Mouse (Mus musculus) telencephalon, adult 2 months (tissue): ENCODE data around the gene Fam167b.
A peak's percentile ranks its signal among the peaks of the same experiment; 100 is the strongest.

Source experiments
- DNase-seq: peaks from one replicate; pipeline ENCODE4 v3.0.0-alpha.2; 2011; ENCODE audit warnings: low read depth, low spot score

Gene Fam167b

DNA sequence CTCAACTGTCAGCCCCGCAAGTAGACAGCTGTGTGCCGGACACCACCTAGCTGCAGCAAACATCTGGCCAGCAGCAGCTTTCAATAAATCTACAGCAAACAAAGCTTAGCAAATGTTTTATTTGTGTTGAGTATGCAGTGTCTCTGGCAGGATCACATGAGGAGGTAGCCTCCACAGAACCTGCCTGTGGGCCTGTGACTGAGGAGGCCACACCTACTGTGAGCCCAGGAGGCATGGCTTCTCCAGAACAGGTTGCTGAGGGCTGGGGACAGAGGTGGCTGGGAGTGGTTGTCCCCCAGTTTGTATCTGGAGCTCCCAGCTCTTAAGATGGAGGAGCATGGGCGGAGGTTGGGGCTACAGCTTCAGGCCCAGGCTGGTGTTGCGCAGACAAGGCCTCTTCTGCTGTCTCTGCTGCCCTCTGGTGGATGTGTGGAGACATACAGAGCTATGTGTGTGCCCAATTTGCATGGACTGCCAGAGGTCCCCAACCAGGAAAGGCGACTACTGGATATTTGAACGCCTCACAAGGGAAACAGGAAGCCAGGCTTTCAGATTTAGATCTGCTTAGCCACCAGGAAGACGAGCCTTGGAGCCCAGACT, 30.2 kb upstream of the Fam167b start:
- peak; percentile 74 for DNase-seq

DNA sequence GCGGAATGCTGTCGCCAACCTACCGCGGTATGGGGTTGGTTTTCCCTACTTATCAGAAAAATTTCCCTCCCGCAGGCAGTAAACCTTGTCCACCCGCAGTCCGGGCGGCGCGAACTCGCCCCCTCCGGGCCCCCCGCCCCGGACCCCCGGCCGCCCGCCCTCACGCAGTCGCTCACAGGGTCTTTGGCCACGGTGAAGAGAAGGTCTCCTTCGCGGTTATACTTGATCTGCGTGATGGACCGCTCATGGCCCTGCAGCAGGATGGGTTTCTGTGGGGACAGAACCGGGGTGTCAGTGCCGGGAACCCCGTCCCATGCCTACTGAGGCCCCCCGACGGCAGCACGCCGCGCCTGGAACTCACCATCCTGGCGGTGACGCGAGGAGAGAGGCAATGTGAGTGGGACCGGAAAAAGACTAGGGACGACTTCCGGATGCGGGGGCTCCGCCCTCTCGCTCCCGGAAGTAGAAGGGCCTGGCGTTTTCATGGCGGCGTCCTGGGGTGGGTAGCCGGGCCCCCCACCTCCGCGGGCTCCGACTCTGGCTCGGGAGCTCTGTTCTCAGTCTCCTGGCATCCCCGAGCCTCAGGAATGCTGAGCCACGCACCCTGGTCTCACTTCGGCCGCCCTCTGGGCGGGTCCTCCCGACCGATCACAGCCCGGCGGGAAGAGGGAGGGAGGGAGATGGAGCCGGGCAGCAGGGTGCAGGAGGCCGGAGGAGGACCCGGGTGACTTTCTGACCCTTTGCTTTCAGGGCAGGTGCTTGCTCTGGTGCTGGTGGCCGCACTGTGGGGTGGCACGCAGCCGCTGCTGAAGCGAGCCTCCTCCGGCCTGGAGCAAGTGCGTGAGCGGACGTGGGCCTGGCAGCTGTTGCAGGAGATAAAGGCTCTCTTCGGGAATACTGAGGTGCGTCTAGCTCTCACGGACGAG, 22.1 kb upstream of the Fam167b start, which contains the start of the genes Eif3i and Tmem234:
Gene Eif3i (minus strand): TSS at position 416 of the 926 bp plus-strand sequence.
Gene Tmem234 (plus strand): TSS at position 436 of the 926 bp plus-strand sequence.
- peak; percentile 79 for DNase-seq

DNA sequence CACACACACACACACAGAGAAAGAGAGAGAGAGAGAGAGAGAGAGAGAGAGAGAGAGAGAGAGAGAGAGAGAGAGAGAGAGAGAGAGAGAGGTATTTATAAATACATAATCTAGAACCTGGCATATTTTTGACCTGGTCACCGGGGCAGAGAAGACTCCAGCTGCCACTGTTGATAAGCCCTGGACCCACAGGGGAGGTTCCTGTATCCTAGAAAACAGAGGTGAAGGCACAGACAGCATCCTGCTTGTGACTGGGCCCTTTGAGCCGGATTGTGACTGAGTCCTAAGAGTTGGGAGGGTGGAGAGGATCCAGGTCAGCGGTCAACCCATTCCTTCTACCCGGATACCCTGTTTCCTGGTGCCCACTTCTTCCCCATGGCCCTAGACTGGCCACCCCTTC, 10.5 kb upstream of the Fam167b start:
- no peak for DNase-seq

DNA sequence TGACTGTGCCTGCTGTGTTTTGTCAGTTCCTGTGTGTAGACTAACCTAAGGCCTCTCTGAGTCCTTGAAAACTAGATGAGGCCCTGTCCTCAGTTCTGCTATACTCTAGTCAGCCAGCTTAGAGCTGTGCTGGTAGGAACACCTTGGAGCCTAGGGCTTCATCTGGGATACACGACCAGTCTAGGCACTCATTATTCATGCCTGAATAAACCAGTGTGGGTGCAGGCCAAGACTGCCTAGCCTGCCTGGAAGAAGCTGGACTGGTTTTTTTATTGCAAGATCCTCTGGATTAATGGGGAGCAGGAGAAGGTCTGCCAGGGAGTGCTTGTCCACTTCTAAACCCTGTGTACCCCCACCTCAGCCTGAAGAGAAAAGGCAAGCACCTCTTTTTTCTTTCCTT, 8.6 kb upstream of the Fam167b start:
- DNase-seq, result no peak

DNA sequence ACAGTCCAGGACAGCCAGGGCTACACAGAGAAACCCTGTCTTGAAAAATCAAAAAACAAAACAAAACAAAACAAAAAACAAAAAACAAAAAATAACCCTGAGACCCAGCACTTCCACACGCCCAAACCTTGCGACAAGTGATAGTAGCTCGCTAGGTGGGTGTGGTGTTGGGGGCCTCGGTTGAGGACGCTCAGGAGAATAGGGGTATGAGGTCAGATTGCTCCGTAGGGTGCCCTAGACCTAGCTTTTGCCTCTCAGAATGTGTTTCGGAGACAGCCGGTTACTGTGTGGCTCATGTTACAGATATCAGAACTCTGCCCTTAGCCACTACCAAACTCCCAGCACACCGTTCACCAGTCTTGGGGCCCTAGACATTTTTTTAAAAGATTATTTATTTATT, 7.4 kb upstream of the Fam167b start:
- DNase-seq, result no peak

DNA sequence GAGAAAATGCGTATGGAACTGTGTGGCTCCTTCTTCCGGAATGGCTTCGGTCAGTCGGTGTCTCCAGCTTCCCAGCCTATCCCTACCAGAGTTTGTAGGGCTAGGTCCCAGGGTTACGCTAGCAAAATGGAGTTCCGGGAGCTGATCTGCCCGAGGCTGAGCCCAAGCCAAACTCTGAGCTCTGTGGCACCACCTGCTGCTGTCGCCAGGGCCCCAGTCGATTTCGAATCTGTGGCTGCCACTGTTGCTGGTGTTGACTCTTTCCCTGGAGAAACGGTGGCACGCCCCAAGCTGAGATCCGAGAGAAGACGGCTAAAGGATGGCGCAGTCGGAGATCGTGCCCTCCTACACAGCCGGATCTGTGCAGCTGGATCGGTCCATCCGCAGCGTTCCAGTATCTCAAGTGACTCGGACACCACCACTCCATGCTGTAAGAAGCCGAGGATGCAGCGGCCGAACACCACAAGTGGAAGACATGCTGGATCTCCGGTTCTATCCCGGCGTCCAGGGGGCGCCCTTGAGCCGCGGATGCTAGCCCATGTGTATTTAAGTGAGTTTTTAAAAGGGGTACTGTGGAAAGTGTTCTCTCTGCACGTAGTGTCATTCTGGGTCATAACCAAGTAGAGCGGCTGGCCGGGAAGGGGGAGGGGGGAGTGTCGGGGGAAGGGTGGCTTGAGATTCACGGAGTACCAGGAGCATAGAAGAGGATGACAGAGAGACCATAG, 6.7 kb upstream of the Fam167b start:
- DNase-seq, result no peak

DNA sequence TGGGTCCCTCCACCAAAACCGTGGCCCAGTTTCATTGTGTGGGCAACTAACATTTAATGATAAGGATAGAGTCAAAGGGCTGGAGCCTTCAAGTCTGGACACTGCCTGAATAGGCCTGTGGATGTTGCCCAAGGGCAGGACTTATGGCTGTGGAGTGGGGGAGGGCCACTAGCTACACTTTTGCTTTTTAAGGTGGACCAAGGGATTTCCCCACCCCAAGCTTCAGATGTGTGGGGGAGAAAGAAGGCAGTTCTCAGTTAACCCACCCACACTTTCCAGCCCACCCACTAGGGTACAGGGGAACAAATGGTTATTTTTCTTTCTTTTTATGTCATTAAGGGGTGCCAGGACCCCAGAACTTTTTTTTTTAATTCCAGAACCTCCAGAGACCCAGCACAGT, 6.0 kb upstream of the Fam167b start:
- DNase-seq, result no peak

DNA sequence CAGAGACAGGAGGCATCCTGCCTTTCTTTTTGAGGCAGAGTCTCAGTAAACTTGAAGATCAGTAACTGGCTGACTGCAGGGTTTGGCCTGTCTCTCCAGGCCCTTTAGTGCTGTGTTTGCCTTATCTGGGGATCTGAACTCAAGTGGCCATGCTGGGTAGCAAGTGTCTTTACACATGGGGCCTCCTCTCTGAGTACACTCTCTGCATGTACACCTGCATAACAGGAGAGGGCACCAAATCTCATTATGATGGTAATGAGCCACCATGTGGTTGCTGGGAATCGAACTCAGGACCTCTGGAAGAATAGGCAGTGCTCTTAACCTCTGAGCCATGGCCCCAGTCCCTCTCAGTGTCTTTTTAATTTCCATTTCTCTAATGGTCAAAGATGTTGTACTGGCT, 3.9 kb upstream of the Fam167b start:
- no peak for DNase-seq

DNA sequence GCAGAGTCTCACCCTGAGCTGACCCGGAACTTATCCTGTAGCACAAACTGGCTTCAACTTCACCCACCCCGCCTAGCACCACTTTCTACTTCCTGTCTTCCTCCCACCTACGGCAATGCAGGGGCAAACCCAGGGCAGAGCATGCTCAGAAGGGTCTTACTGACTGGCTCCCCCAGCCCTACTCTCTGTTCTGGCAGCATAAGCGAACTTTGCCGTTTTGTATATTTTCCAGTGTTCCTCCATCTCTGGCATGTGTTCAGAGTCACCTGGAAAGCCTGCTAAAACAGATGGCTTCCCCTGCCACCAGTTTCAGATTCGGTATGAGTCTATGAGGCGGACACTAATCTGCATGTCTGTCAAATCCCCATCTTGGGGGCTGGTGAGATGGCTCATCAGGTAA, 2.0 kb upstream of the Fam167b start:
- no peak for DNase-seq

DNA sequence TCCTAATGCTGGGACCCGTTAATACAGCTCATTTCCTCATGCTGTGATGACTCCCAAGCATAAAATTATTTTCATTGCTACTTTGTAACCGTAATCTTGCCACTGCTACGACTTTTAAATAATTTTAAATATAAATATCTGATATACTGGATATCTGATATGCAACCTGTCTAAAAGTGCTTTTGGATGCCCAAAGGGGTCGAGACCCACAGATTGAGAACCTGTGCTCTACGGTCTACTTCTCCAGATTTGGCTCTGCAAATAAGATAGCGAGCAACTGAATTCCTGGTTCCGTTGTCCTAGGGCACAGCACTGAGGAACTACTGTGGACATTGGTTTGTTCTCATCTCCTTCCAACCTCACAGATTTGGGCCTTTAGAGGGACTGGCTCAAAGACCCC, 661 bp downstream of the Fam167b start:
- DNase-seq, result no peak

DNA sequence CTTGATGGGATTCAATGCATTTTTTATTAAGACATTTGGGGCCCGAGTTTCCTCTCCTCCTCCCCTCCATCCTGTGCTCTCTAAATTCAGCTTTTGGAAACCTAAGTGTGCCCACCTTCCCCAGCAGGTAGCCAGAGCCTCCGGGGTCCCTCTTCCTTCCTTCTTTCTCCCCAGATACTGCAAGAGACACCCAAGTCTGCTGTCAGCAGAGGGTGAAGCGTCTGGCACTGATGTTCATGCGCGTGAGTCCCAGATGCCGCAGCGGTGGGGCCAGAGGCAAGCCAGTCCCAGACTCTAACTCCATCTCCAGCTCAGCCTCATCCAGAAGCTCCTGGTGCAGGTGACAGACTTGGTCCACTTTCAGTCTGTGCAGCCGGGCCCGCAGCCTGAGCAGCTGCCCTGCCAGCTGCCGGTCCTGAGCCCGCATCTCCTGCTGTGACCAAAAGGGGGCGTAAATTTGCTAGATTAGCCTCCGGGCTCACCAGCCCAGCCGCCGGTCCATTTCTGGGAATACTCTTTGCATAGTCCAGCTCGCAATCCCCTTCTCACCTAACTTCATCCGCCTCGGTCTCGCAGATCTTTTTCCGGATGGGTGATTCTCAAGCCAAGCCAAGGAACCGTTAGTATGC, 1.4 kb downstream of the Fam167b start:
- DNase-seq, result no peak

DNA sequence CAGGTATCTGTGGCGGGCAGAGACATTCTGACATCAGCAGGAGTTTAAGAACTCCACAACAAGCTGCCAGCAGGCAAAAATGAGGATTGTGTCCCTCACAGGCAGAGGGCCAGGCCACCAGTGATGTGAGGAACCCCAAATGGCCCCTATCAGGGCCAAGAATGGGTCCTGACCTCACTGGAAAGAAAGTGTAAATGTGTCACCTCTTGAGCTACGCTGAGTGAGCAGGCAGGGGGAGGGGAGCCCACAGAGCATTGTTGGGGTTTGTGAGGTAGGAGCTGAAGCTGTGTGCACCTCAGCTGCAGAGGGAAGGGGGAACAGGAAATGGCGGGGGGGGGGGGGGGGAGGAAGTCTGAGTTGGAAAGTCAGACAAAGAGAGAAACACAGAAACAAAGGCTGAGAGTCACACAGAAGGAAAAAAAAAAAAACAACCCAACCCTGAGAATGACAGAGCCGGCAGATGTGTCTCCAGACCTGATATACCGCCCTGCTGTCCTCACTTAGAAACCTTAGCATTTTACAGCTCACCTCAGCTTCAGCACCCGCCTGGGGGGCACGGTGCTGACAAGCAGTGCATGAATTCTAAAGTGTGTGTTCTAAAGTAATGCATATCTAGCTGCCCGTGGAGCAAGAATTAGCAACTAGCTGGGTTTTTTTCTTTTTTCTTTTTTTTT, 3.0 kb downstream of the Fam167b start:
- no peak for DNase-seq

DNA sequence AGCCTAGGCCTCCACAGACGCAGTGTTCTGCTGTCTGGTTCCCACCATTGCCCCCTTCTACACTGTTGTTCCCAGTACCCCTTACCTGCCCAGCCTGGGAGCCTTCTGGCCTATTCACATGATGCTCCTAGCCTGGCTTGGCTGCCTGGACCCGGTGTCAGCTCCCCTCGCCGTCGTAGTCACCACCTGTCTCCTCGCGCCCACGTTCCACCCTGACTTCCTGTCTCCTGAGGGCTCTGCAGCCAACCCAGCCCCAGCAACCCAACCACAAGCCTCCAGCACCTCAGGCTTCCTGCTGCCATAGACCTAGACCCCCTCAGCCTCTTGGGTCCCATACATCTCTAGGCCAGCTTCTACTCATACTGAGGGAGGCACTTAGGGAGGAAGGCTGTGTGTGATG, 4.9 kb downstream of the Fam167b start, which contains the start of gene Lck:
Gene Lck (minus strand): TSS at position 212 of the 400 bp plus-strand sequence.
- DNase-seq, result no peak

DNA sequence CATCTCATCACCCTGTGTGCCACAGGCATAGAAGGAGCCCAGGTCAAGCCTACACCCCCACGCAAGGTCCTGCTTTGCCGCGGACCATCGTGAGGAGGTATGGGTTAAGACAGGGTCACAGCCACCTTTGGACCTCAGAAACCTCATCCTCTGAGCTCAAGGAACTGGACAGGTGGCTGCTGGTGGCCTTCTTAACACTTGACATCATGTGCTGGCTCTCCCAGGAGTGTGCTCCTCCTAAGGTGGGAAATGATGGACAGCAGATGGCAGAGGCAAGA, 5.3 kb downstream of the Fam167b start:
- no peak for DNase-seq

DNA sequence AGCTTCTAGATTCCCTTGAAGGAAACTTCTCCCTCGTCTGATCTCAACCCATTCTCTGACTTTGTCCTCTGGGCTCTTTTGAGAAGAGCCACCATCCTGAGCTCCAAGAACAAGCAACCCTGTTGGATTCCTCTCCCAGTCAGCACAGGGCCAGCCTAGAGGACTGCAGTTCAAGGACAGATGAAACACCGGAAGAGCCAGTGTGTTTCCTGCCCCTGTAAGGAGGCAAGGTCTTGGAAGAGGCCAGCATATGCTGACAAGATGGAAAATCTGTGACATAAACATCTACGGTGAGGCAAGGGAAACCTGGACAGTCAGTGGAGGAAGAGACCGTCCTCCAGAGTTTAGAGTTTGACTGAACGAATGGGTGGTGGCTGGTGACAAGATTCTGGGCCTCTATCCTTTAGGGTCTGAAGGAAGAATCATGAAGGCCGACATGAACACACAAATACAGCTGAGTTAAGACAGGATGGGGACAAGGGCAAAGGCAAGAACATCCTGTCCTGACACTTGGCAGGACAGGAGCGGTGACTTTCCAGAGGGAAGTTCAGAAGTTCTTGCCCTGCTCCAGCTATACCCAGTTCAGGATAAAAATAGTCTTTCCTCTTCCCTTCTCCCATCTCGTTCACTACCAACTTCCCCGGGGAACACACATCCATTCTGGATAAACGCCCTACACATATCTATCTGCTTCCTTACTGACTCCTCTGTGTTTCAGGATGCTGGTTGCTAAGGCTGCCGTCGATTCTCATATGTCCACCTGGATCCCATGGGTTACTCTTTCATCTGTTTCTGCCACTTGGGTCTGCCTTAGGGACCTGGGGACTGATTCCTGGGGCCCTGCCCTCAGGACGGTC, 5.9 kb downstream of the Fam167b start:
- DNase-seq, result no peak

DNA sequence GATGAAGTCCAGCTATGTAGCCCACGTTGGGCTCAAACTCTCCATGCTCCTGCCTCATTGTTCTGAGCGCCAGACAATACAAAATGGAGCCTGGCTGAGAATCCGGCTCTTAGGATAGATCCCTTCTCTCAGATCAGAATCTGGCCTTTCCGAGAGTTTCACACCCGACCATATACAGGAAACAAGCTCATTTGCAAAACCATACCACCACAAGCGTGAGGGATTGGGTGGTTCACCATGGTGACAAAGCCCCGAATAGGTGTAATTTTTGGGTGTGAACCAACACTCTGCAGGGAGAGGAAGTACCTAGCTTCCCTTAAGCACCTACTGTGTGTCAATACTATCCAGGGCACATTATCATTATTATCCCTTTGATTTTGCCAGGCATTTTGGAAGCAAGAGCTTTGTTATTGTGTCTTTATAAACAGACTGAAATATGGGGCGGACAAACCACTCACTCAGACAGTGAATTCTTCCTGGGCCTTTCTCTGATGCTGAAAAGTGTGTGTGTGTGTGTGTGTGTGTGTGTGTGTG, 6.7 kb downstream of the Fam167b start:
- no peak for DNase-seq

DNA sequence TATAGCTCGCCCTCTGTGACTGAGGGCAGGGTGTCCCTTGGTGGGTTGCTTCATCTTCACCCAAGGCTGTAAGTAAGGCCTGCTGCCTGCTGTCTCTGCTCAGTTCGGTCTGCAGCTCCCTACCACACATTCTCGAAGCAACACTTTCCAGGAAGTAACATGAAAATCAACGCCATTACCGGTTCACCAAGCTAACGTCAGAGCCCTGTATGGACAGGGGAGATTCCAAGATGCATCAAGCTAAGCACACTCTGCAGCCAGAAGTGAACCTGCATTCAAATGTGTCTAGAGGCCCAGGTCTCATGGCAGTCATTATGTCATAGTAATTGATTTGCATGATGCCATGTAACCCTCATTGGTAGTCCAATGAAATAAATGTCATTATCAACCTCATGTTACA, 8.3 kb downstream of the Fam167b start:
- DNase-seq, result no peak

DNA sequence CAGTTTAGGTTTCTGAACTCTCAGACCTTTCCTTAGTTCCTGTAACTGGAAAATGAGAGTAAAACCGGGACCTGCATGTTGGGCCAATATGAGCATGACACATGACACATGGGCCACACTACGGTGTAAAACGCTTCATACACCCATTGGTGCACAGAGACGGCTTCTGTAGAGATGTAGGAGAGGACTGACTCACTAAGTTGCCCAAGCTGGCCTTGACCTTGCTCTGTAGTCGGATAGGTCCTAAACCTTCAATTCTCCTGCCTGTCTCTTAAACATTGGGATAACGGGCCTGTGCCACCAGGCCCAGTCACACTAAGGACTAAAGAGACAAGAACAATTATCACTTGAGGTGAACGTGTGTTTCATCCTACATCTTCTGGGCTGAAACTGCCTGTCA, 10.0 kb downstream of the Fam167b start:
- DNase-seq, result no peak

DNA sequence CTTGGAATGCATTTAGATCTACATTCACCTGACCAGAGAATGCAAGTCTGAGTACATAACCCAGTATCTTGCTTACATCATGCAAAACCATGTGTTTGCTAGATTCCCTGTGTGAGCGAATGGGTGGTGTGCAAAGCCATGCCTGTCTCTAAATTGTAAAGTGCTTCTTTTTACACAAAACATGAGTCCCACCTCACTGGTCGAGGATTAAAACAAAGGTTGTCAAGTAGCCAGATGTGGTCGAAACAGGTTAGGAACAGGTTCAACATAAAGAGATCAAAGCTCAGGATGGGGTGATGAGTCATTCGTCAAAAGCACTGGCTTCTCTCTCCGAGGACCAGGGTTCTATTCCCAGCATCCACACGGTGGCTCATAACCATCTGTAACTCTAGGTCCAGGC, 13.2 kb downstream of the Fam167b start:
- DNase-seq, result no peak

DNA sequence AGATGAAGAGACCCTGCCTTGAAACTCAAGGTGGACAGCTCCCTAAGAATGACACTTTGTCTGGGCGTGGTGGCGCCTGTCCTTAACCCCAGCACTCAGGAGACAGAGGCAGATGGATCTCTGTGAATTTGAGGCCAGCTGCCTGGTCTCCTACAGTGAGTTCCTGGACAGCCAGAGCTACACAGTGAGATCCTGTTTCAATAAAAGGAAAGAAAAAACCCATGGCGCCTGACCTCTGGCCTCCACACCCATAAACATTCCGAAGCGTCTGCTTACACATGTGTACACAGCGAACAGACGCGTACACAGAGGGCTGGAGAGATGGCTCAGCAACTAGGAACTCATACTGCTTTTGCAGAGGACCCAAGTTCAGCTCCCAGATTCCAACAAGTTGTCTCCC, 14.6 kb downstream of the Fam167b start:
- DNase-seq, result no peak
